Mouse (Mus musculus) layer of hippocampus, postnatal 14 days (tissue): ENCODE results near the gene Sdsl. TPM values are rescaled to one million over a fixed set of nuclear protein-coding genes. Genes with fewer than 3 reads are reported as not detected.
A peak's percentile ranks its signal among the peaks of the same experiment; 100 is the strongest.

Source experiments
- DNase-seq, 2 experiments: peaks; one replicate each; pipeline ENCODE4 v3.0.0; 2021 to 2022; ENCODE audit warnings: low spot score in 2 of 2, mixed read lengths in 1 of 2
- total RNA-seq, 2 experiments: library from RNA; stranded (reverse); gene quantifications; 2 replicates each; pipeline ENCODE4 v1.2.3; 2021

The Sdsl gene
- total RNA-seq, 2 experiments from 2014 or later: 7.1 to 8.7 TPM

GRCm38 (mm10) chr5:120457628-120458027 is 15.0 kb downstream of the Sdsl start:
- DNase-seq: peak; percentile 57 to 67

- DNase-seq: no peak
Measured at GRCm38 (mm10) chr5:120456841-120457554, 15.6 kb downstream of the Sdsl start.

GRCm38 (mm10) chr5:120456253-120456652 is 16.4 kb downstream of the Sdsl start:
- no peak for DNase-seq

GRCm38 (mm10) chr5:120454756-120455337 is 17.8 kb downstream of the Sdsl start:
- DNase-seq: no peak

GRCm38 (mm10) chr5:120447305-120447704 is 25.3 kb downstream of the Sdsl start:
- DNase-seq: no peak

GRCm38 (mm10) chr5:120440733-120441132 is 31.9 kb downstream of the Sdsl start:
- DNase-seq: peak; percentile 80 to 85

- no peak for DNase-seq
Measured at GRCm38 (mm10) chr5:120439887-120440670, 32.5 kb downstream of the Sdsl start.

GRCm38 (mm10) chr5:120438991-120439710 is 33.5 kb downstream of the Sdsl start:
- DNase-seq: no peak

- DNase-seq: no peak
Measured at GRCm38 (mm10) chr5:120438469-120438868, 34.1 kb downstream of the Sdsl start.

- DNase-seq: no peak
Measured at GRCm38 (mm10) chr5:120437986-120438385, 34.6 kb downstream of the Sdsl start.

GRCm38 (mm10) chr5:120437539-120437938 is 35.1 kb downstream of the Sdsl start:
- DNase-seq: no peak

GRCm38 (mm10) chr5:120436885-120437495 is 35.6 kb downstream of the Sdsl start:
- DNase-seq: no peak

- no peak for DNase-seq
Measured at GRCm38 (mm10) chr5:120435731-120436501, 36.7 kb downstream of the Sdsl start.

- DNase-seq: no peak
Measured at GRCm38 (mm10) chr5:120435006-120435681, 37.5 kb downstream of the Sdsl start.

- DNase-seq: no peak
Measured at GRCm38 (mm10) chr5:120434231-120434735, 38.3 kb downstream of the Sdsl start.

GRCm38 (mm10) chr5:120433135-120433760 is 39.4 kb downstream of the Sdsl start:
- no peak for DNase-seq

- DNase-seq: no peak
Measured at GRCm38 (mm10) chr5:120432486-120433015, 40.1 kb downstream of the Sdsl start.

GRCm38 (mm10) chr5:120431649-120432485 is 40.7 kb downstream of the Sdsl start, which contains the start of gene Lhx5:
TSS of gene Lhx5 (plus strand) at chr5:120431699.
- DNase-seq: no peak
